Mouse (Mus musculus) c-Kit-negative CD71-positive TER-119-positive erythroid progenitor cells, embryonic 14.5 days (primary cell): ENCODE data around the gene Otub2.
"Not testable (repeated sequence)": the region's sequence is repeated elsewhere in the genome, so short reads cannot be mapped to it uniquely, and the experiment has no call there.

ENCODE experiments used
- DNase-seq: peaks from one replicate; pipeline ENCODE4 v3.0.0-alpha.2; 2013; ENCODE audit warnings: low read depth, low spot score

The Otub2 gene

GRCm38 (mm10) chr12:103443524-103443923 is 55.0 kb downstream of the Otub2 start, which contains the start of gene Ifi27l2a:
TSS of gene Ifi27l2a (minus strand) at chr12:103443680.
- no peak for DNase-seq

- not testable (repeated sequence) for DNase-seq
Observed at GRCm38 (mm10) chr12:103444261-103444660, 55.8 kb downstream of the Otub2 start.

DNA sequence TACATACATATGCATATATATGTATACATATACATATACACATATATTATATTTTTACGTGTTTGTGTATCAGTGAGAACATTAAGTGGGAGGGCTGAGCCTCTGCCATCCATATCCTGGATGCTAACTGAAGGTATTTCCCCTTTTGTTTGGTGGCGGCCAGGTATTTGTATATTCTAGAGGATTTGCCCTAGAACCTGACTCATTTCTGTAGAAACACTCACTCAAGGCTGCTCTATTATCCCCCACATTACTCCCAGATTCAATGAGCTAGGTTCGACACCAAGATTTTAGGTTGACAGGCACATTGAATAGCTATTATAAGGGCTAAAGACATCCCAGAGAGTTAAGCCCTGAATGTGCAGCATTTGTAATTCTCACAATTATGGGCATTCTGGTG is 56.6 kb downstream of the Otub2 start:
- no peak for DNase-seq

DNA sequence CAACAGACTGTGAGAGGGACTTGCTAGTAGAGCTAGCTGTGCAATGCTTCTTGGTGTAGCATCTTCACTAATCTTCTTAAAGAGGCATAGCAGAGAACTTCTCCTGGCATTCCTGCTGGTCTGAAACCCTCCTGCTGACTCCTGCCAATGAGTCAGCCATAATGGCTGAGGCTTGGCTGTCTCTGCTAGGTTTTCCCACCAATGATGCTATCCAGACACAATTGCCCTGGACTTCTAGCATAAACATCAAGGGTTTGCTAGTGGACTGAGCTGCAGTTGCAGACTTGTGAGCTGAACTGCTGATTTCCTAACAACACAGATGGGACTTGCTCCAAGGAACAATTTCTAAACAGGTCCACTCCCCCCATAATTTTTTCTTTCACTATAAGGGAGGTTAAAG is 64.9 kb downstream of the Otub2 start:
- DNase-seq, result no peak
